Mouse (Mus musculus) megakaryocyte, embryonic 14.5 days (primary cell): ENCODE measurements around the gene Akr7a5.

Source experiments
- FLI1 ChIP-seq: IDR thresholded peaks from 2 replicates; pipeline ENCODE4 v1.6.1; 2012; ENCODE audit warnings: low read length, inconsistent platforms, mixed read lengths
- GATA1 ChIP-seq: IDR thresholded peaks from 3 replicates; pipeline ENCODE4 v1.6.1; 2012; ENCODE audit warnings: mixed read lengths, low read length, inconsistent platforms, borderline replicate concordance

GRCm38 (mm10) chr4:139311707-139312106 is 1.2 kb downstream of the Akr7a5 start:
- TF ChIP-seq GATA1 (no peak), FLI1 (no peak)
